Mouse (Mus musculus) ES-Bruce4 (cell line): ENCODE results near the gene Ccdc13. TPM values are rescaled to one million over a fixed set of nuclear protein-coding genes. Genes with fewer than 3 reads are reported as not detected.

Source experiments
- H3K27ac ChIP-seq: 2 replicates; pipeline ENCODE4 v1.5.1; 2012; ENCODE audit warnings: low read length, inconsistent platforms; ENCODE audit not compliant: insufficient read depth
- H3K27me3 ChIP-seq: 2 replicates; pipeline ENCODE4 v1.6.1; 2012; ENCODE audit warnings: mild to moderate bottlenecking, low read length, inconsistent platforms; ENCODE audit not compliant: control insufficient read depth, poor library complexity, insufficient read depth, severe bottlenecking
- H3K36me3 ChIP-seq: 2 replicates; pipeline ENCODE4 v1.6.1; 2012; ENCODE audit warnings: inconsistent platforms, mild to moderate bottlenecking, low read length, moderate library complexity; ENCODE audit not compliant: control insufficient read depth, poor library complexity, insufficient read depth, severe bottlenecking
- H3K4me1 ChIP-seq: one replicate; pipeline ENCODE4 v1.8.1; 2011; ENCODE audit warnings: low read length; ENCODE audit not compliant: control insufficient read depth, insufficient read depth
- H3K4me3 ChIP-seq: 2 replicates; pipeline ENCODE4 v1.5.1; 2011; ENCODE audit warnings: low read depth, mild to moderate bottlenecking, low read length
- H3K9ac ChIP-seq: 2 replicates; pipeline ENCODE4 v1.6.1; 2012; ENCODE audit warnings: low read depth, mild to moderate bottlenecking, inconsistent platforms; ENCODE audit not compliant: poor library complexity, severe bottlenecking
- H3K9me3 ChIP-seq: replicated peaks from 2 replicates; pipeline ENCODE4 v1.6.1; 2012; ENCODE audit warnings: mild to moderate bottlenecking, low read length, inconsistent platforms; ENCODE audit not compliant: control insufficient read depth, poor library complexity, insufficient read depth, severe bottlenecking
- CTCF ChIP-seq: IDR thresholded peaks from one replicate; pipeline ENCODE4 v1.8.1; 2011; ENCODE audit warnings: low read depth, low read length
- EP300 ChIP-seq: IDR thresholded peaks from 2 replicates; pipeline ENCODE4 v1.6.1; 2011; ENCODE audit warnings: low read depth, low read length; ENCODE audit not compliant: insufficient read depth
- POLR2A ChIP-seq: IDR thresholded peaks from one replicate; pipeline ENCODE4 v1.8.1; 2011; ENCODE audit warnings: low read length; ENCODE audit not compliant: insufficient read depth
- polyA plus RNA-seq: library from polyadenylated mRNA; stranded (reverse); fragments of >200 nt; gene quantifications from 2 replicates; pipeline ENCODE4 v1.2.4, GENCODE M21; 2011; ENCODE audit warnings: low read depth; ENCODE audit not compliant: missing spikeins, insufficient read depth, insufficient read length

Gene Ccdc13
- polyA plus RNA-seq, 1 experiment = 0.85 TPM

DNA sequence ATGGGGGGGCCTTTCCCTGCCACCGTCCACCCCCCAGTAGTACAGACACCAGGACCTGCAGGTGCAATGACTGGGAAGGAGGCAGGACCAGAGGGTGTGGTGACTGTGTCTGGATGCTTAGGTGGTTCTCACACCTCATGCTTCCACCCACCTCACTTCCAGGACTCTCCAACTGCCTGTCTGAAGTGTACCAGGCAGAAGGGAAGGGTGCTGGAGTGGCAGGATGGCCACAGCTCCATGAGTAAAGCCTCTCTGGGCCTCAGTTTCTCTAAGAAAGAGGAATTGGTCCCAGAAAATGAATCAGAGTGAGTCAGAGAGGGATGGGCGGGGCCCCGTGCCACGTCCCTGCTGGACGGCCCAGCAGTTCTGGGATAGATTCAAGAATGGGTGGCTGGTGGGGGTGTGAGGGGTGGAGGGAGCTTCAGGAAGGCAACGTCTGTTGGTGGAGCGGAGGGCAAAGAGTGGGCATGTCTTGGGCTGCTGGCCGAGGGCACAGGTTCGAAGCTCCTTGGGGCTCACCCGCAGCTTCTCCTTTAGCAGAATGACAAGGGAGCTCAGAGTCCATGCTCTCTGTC lies 78.1 kb downstream of the Ccdc13 start:
- H3K27me3 ChIP-seq = no peaks in the 10 kb centered on the region
- no peak overlapping the region for H3K4me3 ChIP-seq
- TF ChIP-seq EP300 = no peak
- no peak overlapping the region for H3K9ac ChIP-seq
- no peaks in the 10 kb centered on the region for H3K36me3 ChIP-seq
- H3K9me3 ChIP-seq = no peaks in the 10 kb centered on the region
- peaks cover 3% of the 10 kb centered on the region for H3K4me1 ChIP-seq
- no peak overlapping the region for H3K27ac ChIP-seq

GRCm38 (mm10) chr9:121760271-121761090 lies 78.8 kb downstream of the Ccdc13 start:
- no peaks in the 10 kb centered on the region; the same call in 1 of the 2 replicates for H3K36me3 ChIP-seq
- no peak for TF ChIP-seq CTCF
- TF ChIP-seq POLR2A = no peak
- TF ChIP-seq EP300 = no peak
- H3K4me1 ChIP-seq = peaks cover 3% of the 10 kb centered on the region

GRCm38 (mm10) chr9:121759091-121760081 lies 79.9 kb downstream of the Ccdc13 start, which contains the start of gene Zfp651:
Gene Zfp651 (plus strand): TSS chr9:121759330.
- TF ChIP-seq EP300 (no peak), POLR2A (no peak)
- H3K4me3 ChIP-seq = peak within 1 kb of the TSS; percentile 76
- peak within 1 kb of the TSS; percentile 87 for H3K9ac ChIP-seq
- peaks cover 3% of the 10 kb centered on the region for H3K4me1 ChIP-seq
- H3K27me3 ChIP-seq = no peaks in the 10 kb centered on the region
- H3K9me3 ChIP-seq = no peaks in the 10 kb centered on the region
- H3K36me3 ChIP-seq = peaks cover 6% of the 10 kb centered on the region
- H3K27ac ChIP-seq = no peak within 1 kb of the TSS

More at GRCm38 (mm10) chr9:121760271-121761090, 78.8 kb downstream of the Ccdc13 start:
- H3K27ac ChIP-seq = no peak overlapping the region
- peak overlapping the region; percentile 87 for H3K9ac ChIP-seq
- H3K4me3 ChIP-seq = peak overlapping the region; percentile 76
- H3K27me3 ChIP-seq = no peaks in the 10 kb centered on the region
- no peaks in the 10 kb centered on the region for H3K9me3 ChIP-seq

DNA sequence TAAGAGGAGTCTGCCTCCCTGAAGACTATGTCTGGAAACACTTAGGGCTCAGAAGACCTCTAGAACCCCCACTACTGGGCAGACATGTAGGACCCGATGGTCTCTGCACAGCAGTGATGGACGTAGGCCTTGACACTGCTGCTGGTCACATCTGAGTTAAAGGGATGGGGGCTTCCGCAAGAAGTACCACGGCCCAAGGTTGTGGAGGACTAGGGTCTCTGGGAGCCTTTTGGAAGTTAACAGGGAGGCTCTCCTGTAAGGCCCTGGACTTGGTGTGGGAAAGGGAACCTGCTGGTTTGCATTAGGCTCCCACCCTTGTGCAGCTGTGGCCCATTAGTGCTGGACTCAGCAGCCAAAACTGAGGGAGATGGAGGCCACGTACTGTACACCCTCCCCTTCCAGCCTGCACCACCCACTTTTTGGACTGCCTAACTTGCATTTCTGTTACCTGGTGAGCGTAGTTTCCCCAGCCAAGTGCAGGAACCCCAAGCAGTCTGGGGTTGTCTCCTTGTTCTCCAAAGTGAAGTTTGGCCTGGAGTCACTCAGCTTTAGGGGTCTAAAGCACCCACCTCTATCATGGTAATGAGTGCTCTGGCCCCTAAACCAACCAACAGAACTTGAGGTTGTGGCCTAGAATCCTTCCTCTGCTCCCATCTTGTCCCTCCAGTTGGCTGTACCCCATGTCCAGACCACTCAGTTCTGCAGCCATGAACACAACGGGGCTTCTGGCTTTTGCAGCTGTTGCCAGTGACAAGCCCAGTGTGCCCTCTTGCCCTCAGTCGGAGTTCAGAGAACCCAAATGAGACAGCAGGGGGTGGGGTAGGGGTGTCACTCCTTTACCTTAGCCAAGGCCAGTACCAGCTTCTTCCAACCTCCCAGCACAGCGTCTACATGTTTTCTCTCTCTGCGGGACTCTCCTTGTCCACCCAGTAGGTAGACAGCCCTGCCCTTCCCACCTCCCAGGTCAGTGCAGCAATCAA lies 81.1 kb downstream of the Ccdc13 start:
- Histone ChIP-seq H3K4me3 (peak overlapping the region; percentile 76), H3K36me3 (peaks cover 10% of the 10 kb centered on the region), H3K27ac (no peak overlapping the region), H3K27me3 (no peaks in the 10 kb centered on the region), H3K4me1 (peaks cover 3% of the 10 kb centered on the region), H3K9ac (peak overlapping the region; percentile 87; the same call in 1 of the 2 replicates), H3K9me3 (no peaks in the 10 kb centered on the region)
- TF ChIP-seq CTCF = no peak
- TF ChIP-seq EP300 = no peak
- no peak for TF ChIP-seq POLR2A

GRCm38 (mm10) chr9:121757432-121757831 lies 81.8 kb downstream of the Ccdc13 start:
- TF ChIP-seq CTCF = no peak
- no peak for TF ChIP-seq EP300
- TF ChIP-seq POLR2A = no peak
- no peak overlapping the region for H3K4me3 ChIP-seq
- H3K27me3 ChIP-seq = no peaks in the 10 kb centered on the region
- H3K4me1 ChIP-seq = peaks cover 3% of the 10 kb centered on the region
- no peak overlapping the region for H3K27ac ChIP-seq
- H3K9ac ChIP-seq = no peak overlapping the region
- H3K36me3 ChIP-seq = peaks cover 15% of the 10 kb centered on the region
- no peaks in the 10 kb centered on the region for H3K9me3 ChIP-seq
